Mouse (Mus musculus) thymus, adult 2 months (tissue): ENCODE data around the gene Mael.

Experiments used
- CTCF ChIP-seq: fragments of 200-500 bp; IDR thresholded peaks from 2 replicates; pipeline ENCODE4 v1.5.1; 2012; ENCODE audit warnings: mild to moderate bottlenecking, control low read depth, low read length, moderate library complexity, borderline replicate concordance; ENCODE audit not compliant: control insufficient read depth, poor library complexity, insufficient read depth; ENCODE audit errors: extremely low read depth
- POLR2A ChIP-seq: fragments of 200-500 bp; IDR thresholded peaks from 2 replicates; pipeline ENCODE4 v1.6.1; 2012; ENCODE audit warnings: mild to moderate bottlenecking, low read length, control low read depth, moderate library complexity; ENCODE audit not compliant: control insufficient read depth, poor library complexity, insufficient read depth; ENCODE audit errors: extremely low read depth

- TF ChIP-seq CTCF (no peak), POLR2A (no peak)
Observed at GRCm38 (mm10) chr1:166282597-166283210, 44.2 kb upstream of the Mael start.
